Mouse (Mus musculus): Measurements from ENCODE around the gene Camk1d. TPM values are rescaled to one million over a fixed set of nuclear protein-coding genes. Genes with fewer than 3 reads are reported as not detected.

Camk1d gene
- polyA plus RNA-seq, 1 experiment, result 21.0 TPM

- TF ChIP-seq GATA1 (IDR thresholded peaks at IDR 0.05; ENCODE audit: low read length), result no peak
These were observed 62.9 kb downstream of the Camk1d start for GRCm38 (mm10) chr2:5651285-5651870.

GRCm38 (mm10) chr2:5649226-5649625 lies 65.1 kb downstream of the Camk1d start:
- TF ChIP-seq GATA1 (IDR thresholded peaks at IDR 0.05; ENCODE audit: low read length), result no peak

GRCm38 (mm10) chr2:5648764-5649163 lies 65.6 kb downstream of the Camk1d start:
- no peak for TF ChIP-seq GATA1 (IDR thresholded peaks at IDR 0.05; ENCODE audit: low read length)

- no peak for TF ChIP-seq GATA1 (IDR thresholded peaks at IDR 0.05; ENCODE audit: low read length)
These were observed 68.0 kb downstream of the Camk1d start for GRCm38 (mm10) chr2:5646322-5646721.

GRCm38 (mm10) chr2:5645584-5645983 lies 68.7 kb downstream of the Camk1d start:
- no peak for TF ChIP-seq GATA1 (IDR thresholded peaks at IDR 0.05; ENCODE audit: low read length)

GRCm38 (mm10) chr2:5643937-5644336 lies 70.4 kb downstream of the Camk1d start:
- TF ChIP-seq GATA1 (IDR thresholded peaks at IDR 0.05; ENCODE audit: low read length), result no peak

GRCm38 (mm10) chr2:5643226-5643625 lies 71.1 kb downstream of the Camk1d start:
- TF ChIP-seq GATA1 (IDR thresholded peaks at IDR 0.05; ENCODE audit: low read length), result no peak

- no peak for TF ChIP-seq GATA1 (IDR thresholded peaks at IDR 0.05; ENCODE audit: low read length)
These were observed 71.7 kb downstream of the Camk1d start for GRCm38 (mm10) chr2:5642624-5643023.

GRCm38 (mm10) chr2:5641678-5642077 lies 72.6 kb downstream of the Camk1d start:
- no peak for TF ChIP-seq GATA1 (IDR thresholded peaks at IDR 0.05; ENCODE audit: low read length)

GRCm38 (mm10) chr2:5640586-5640985 lies 73.7 kb downstream of the Camk1d start:
- TF ChIP-seq GATA1 (IDR thresholded peaks at IDR 0.05; ENCODE audit: low read length), result no peak

- TF ChIP-seq GATA1 (IDR thresholded peaks at IDR 0.05; ENCODE audit: low read length), result no peak
These were observed 77.2 kb downstream of the Camk1d start for GRCm38 (mm10) chr2:5636801-5637742.

- no peak for TF ChIP-seq GATA1 (IDR thresholded peaks at IDR 0.05; ENCODE audit: low read length)
These were observed 82.0 kb downstream of the Camk1d start for GRCm38 (mm10) chr2:5632355-5632684.

- TF ChIP-seq GATA1 (IDR thresholded peaks at IDR 0.05; ENCODE audit: low read length), result no peak
These were observed 82.5 kb downstream of the Camk1d start for GRCm38 (mm10) chr2:5631676-5632354.

GRCm38 (mm10) chr2:5630710-5631109 lies 83.6 kb downstream of the Camk1d start:
- TF ChIP-seq GATA1 (IDR thresholded peaks at IDR 0.05; ENCODE audit: low read length), result peak; percentile 22

GRCm38 (mm10) chr2:5624379-5624778 lies 89.9 kb downstream of the Camk1d start:
- TF ChIP-seq GATA1 (IDR thresholded peaks at IDR 0.05; ENCODE audit: low read length), result no peak

- no peak for TF ChIP-seq GATA1 (IDR thresholded peaks at IDR 0.05; ENCODE audit: low read length)
These were observed 95.9 kb downstream of the Camk1d start for GRCm38 (mm10) chr2:5618361-5618896.

Data from G1E-ER4 (cell line).